Mouse (Mus musculus) liver, embryonic 15.5 days (tissue): ENCODE data around the gene Chd6. TPM values are rescaled to one million over a fixed set of nuclear protein-coding genes. Genes with fewer than 3 reads are reported as not detected.

Experiments used
- ATAC-seq: fragments of 200-750 bp; cut with Nextera tagmentation; 2 replicates; pipeline ENCODE4 v1.8.0; 2017; ENCODE audit warnings: moderate number of reproducible peaks, mild to moderate bottlenecking, moderate library complexity; ENCODE audit not compliant: insufficient read depth
- H3K27ac ChIP-seq: fragments of 300-500 bp; sonication (generic); replicated peaks from 2 replicates; pipeline ENCODE4 v1.5.1; 2015; ENCODE audit warnings: mild to moderate bottlenecking, inconsistent platforms
- H3K27me3 ChIP-seq: fragments of 300-500 bp; sonication (generic); 2 replicates; pipeline ENCODE4 v1.6.1; 2015; ENCODE audit warnings: mild to moderate bottlenecking, inconsistent platforms
- H3K36me3 ChIP-seq: fragments of 300-500 bp; sonication (generic); replicated peaks from 2 replicates; pipeline ENCODE4 v1.6.1; 2015; ENCODE audit warnings: moderate library complexity, mild to moderate bottlenecking, inconsistent platforms
- H3K4me1 ChIP-seq: fragments of 300-500 bp; sonication (generic); replicated peaks from 2 replicates; pipeline ENCODE4 v1.6.1; 2015; ENCODE audit warnings: inconsistent platforms
- H3K4me2 ChIP-seq: fragments of 300-500 bp; sonication (generic); 2 replicates; pipeline ENCODE4 v1.6.1; 2015; ENCODE audit warnings: moderate library complexity, mild to moderate bottlenecking, inconsistent platforms
- H3K4me3 ChIP-seq: fragments of 300-500 bp; sonication (generic); replicated peaks from 2 replicates; pipeline ENCODE4 v1.5.1; 2015; ENCODE audit warnings: mild to moderate bottlenecking, inconsistent platforms
- H3K9ac ChIP-seq: fragments of 300-500 bp; sonication (generic); 2 replicates; pipeline ENCODE4 v1.6.1; 2015; ENCODE audit warnings: moderate library complexity, mild to moderate bottlenecking, inconsistent platforms
- H3K9me3 ChIP-seq: fragments of 300-500 bp; sonication (generic); replicated peaks from 2 replicates; pipeline ENCODE4 v1.6.1; 2016; ENCODE audit warnings: inconsistent platforms
- WGBS: fragments of 180-500 bp; shearing (Covaris S2); methylation state at CpG from one replicate; pipeline ENCODE4 v1.1.7; 2015; ENCODE audit warnings: mixed read lengths; ENCODE audit not compliant: insufficient replicate concordance; 5-methylcytosine and 5-hydroxymethylcytosine counted together
- polyA plus RNA-seq: library from polyadenylated mRNA; unstranded; fragments of >200 nt; fragmentation: Nextera tagmentation; extraction: Ambion mirVana; gene quantifications from 2 replicates; pipeline ENCODE4 v1.2.1, GENCODE M21; 2015

Gene Chd6
- polyA plus RNA-seq, 1 experiment from 2014 or later = 3.5 TPM

- WGBS = 56% methylated on average over 7 of the region's 7 CpGs
- no peak for ATAC-seq
- no peaks in the 10 kb centered on the region for H3K4me1 ChIP-seq
These were observed 187.6 kb downstream of the Chd6 start for GRCm38 (mm10) chr2:160921285-160921684.

GRCm38 (mm10) chr2:160918930-160919215 is 190.0 kb downstream of the Chd6 start:
- Histone ChIP-seq H3K4me1 (no peaks in the 10 kb centered on the region), H3K4me2 (no peak overlapping the region), H3K4me3 (no peak overlapping the region), H3K27ac (no peak overlapping the region), H3K27me3 (peaks cover 19% of the 10 kb centered on the region; the same call in 1 of the 2 replicates), H3K36me3 (no peaks in the 10 kb centered on the region), H3K9ac (no peak overlapping the region), H3K9me3 (no peaks in the 10 kb centered on the region)
- 53% methylated on average over 2 of the region's 2 CpGs for WGBS
- no peak for ATAC-seq

More at GRCm38 (mm10) chr2:160921285-160921684, 187.6 kb downstream of the Chd6 start:
- Histone ChIP-seq H3K4me3 (no peak overlapping the region), H3K9ac (no peak overlapping the region), H3K36me3 (no peaks in the 10 kb centered on the region), H3K4me2 (no peak overlapping the region), H3K27ac (no peak overlapping the region), H3K9me3 (no peaks in the 10 kb centered on the region), H3K27me3 (peaks cover 4% of the 10 kb centered on the region; the same call in 1 of the 2 replicates)

- no peak overlapping the region for H3K27ac ChIP-seq
- H3K4me3 ChIP-seq = no peak overlapping the region
- H3K27me3 ChIP-seq = peaks cover 25% of the 10 kb centered on the region
- no peak overlapping the region for H3K9ac ChIP-seq
- no peaks in the 10 kb centered on the region for H3K4me1 ChIP-seq
- no peaks in the 10 kb centered on the region for H3K9me3 ChIP-seq
- no peak overlapping the region for H3K4me2 ChIP-seq
- H3K36me3 ChIP-seq = no peaks in the 10 kb centered on the region
- ATAC-seq = no peak
- 48% methylated on average over 8 of the region's 8 CpGs for WGBS
These were observed 190.5 kb downstream of the Chd6 start for GRCm38 (mm10) chr2:160918154-160918929.

DNA sequence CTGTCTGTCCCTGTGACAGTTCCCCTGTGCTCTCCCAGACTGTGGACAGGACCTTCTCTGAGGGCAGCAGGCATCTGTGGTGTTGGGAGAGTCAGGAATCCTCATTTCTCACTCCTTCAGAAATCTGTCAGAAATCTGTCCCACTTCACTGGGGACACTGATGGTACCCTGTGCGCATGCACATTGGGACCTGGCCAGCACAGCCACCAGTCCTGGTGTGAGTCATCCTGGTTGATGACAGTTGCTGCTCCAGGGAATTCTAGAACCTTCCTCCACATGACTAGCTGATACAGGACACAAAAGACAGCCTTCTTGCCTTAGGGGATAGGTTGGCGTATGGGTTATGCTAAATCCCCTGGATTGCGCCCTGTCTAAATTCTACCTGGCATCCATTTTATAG is 191.6 kb downstream of the Chd6 start:
- WGBS = 87% methylated on average over 3 of the region's 3 CpGs
- no peak overlapping the region for H3K9ac ChIP-seq
- no peaks in the 10 kb centered on the region for H3K36me3 ChIP-seq
- no peak overlapping the region for H3K27ac ChIP-seq
- H3K4me3 ChIP-seq = no peak overlapping the region
- no peaks in the 10 kb centered on the region for H3K9me3 ChIP-seq
- H3K27me3 ChIP-seq = peaks cover 35% of the 10 kb centered on the region
- H3K4me1 ChIP-seq = no peaks in the 10 kb centered on the region
- no peak for ATAC-seq
- H3K4me2 ChIP-seq = no peak overlapping the region

GRCm38 (mm10) chr2:160916714-160917113 is 192.2 kb downstream of the Chd6 start:
- Histone ChIP-seq H3K36me3 (no peaks in the 10 kb centered on the region), H3K27ac (no peak overlapping the region), H3K27me3 (peaks cover 38% of the 10 kb centered on the region), H3K9me3 (no peaks in the 10 kb centered on the region), H3K4me2 (no peak overlapping the region), H3K4me3 (no peak overlapping the region), H3K4me1 (no peaks in the 10 kb centered on the region), H3K9ac (no peak overlapping the region)
- 69% methylated on average over 8 of the region's 8 CpGs for WGBS
- no peak for ATAC-seq

- Histone ChIP-seq H3K27ac (no peak overlapping the region), H3K4me1 (no peaks in the 10 kb centered on the region), H3K9ac (no peak overlapping the region), H3K4me2 (no peak overlapping the region), H3K36me3 (no peaks in the 10 kb centered on the region), H3K4me3 (no peak overlapping the region), H3K9me3 (no peaks in the 10 kb centered on the region), H3K27me3 (peaks cover 44% of the 10 kb centered on the region)
- no peak for ATAC-seq
- WGBS = 62% methylated on average over 13 of the region's 13 CpGs
These were observed 192.9 kb downstream of the Chd6 start for GRCm38 (mm10) chr2:160915821-160916610.

DNA sequence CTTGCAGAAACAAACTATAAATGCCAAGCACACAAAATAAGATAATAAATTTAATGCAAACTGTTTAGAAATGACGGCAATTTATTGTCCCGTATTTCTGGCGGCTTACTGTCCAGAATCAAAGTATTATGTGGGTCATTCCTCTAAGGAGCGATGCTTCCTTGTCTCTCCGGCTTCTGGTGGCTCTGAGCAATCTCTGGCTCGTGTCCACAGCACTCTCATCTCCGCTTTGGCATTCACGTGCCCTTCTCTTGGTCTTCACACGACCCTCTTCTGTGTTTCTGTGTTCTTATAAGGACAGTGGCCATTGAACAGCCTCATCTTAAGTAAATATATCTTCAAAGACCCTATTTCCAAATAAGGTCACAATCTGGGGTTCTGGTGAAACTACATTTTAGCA is 194.2 kb downstream of the Chd6 start:
- peaks cover 58% of the 10 kb centered on the region for H3K27me3 ChIP-seq
- no peak overlapping the region for H3K4me3 ChIP-seq
- H3K4me1 ChIP-seq = no peaks in the 10 kb centered on the region
- 62% methylated on average over 9 of the region's 9 CpGs for WGBS
- no peak overlapping the region for H3K9ac ChIP-seq
- no peaks in the 10 kb centered on the region for H3K9me3 ChIP-seq
- H3K27ac ChIP-seq = no peak overlapping the region
- ATAC-seq = no peak
- no peak overlapping the region for H3K4me2 ChIP-seq
- no peaks in the 10 kb centered on the region for H3K36me3 ChIP-seq

DNA sequence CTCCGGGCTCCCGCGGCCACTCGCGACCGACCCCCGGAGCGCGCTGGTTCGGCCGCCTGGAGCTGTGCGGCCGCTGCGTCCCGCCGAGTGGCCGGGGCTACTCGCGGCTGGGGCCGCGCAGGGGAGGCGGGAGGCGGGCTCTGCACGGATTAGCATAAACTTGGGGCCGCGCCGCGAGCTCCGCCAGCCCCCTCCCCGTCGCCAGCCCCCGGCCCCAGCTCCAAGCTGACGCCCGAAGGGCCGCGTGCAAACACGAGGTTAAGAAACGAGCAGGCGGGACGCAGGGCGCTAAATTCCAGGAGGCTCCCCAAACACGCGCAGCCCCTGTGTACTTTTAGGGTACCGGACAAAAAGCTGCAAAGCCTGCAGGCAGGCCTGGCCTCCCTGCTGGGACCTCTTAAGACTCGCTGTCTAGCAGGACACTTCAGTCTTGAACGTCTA is 196.6 kb downstream of the Chd6 start, which contains the start of gene Emilin3:
Emilin3 (minus strand) TSS at position 98 of the 441 bp plus-strand sequence.
- H3K36me3 ChIP-seq = no peaks in the 10 kb centered on the region
- 2% methylated on average over 46 of the region's 46 CpGs for WGBS
- no peak within 1 kb of the TSS for H3K27ac ChIP-seq
- peak within 1 kb of the TSS; percentile 55 for H3K4me2 ChIP-seq
- no peak for ATAC-seq
- no peaks in the 10 kb centered on the region for H3K4me1 ChIP-seq
- H3K9ac ChIP-seq = no peak within 1 kb of the TSS
- H3K9me3 ChIP-seq = no peaks in the 10 kb centered on the region
- peaks cover 64% of the 10 kb centered on the region for H3K27me3 ChIP-seq
- H3K4me3 ChIP-seq = peak within 1 kb of the TSS; percentile 32

DNA sequence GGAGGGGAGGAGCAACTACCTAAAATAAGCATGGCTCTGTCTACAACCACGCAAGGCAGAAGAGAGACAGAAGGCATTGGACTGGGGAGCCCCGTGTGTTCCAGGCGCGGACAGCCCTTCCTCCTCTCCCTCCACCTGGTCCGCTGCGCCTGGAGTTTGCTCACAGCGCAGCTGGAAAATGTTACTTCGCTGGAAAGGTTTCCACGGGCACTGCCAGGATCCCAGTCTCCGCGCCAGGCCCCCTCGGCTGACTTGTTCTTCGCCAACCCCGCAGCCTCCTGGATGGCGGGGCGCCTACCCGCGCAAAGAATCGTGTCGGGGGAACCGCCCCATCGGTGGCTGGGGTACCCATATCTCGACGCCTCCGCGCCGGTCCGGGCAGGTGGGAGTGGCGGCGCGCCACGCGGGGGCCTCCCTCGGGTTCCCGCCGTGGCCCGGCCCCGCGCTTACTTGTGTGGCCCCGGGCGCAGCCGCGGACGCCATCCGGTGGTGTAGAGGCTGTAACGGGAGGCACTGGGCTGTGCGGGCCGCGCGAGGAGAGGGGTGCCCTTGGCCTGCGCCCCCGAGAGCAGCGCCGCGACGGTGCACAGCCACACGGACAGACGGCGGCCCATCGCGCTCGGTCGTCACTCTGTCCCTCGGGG is 197.2 kb downstream of the Chd6 start:
- no peak for ATAC-seq
- 4% methylated on average over 62 of the region's 64 CpGs for WGBS
- Histone ChIP-seq H3K27me3 (peaks cover 64% of the 10 kb centered on the region), H3K27ac (no peak overlapping the region), H3K4me1 (no peaks in the 10 kb centered on the region), H3K4me3 (peak overlapping the region; percentile 32), H3K9me3 (no peaks in the 10 kb centered on the region), H3K4me2 (peak overlapping the region; percentile 55), H3K36me3 (no peaks in the 10 kb centered on the region), H3K9ac (no peak overlapping the region)

DNA sequence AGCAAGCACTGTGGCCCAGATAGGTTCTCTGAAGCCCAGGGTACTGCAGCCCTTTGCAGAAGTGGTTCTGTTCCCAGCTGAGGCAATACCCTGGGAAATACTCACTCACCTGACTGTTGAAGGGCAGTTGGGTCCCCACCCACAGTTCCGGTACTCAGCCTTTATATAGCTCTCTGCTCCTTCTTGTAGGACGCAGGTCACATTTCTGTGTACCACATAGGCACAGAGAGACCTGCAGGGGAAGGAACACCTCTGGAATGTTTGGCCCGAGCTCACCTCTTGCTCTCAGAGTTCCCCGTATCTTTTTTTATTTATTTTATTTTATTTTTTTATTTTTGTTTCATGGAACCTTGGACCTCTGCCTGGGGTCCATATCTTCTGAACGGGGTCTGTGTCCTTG is 198.2 kb downstream of the Chd6 start:
- H3K4me2 ChIP-seq = no peak overlapping the region

DNA sequence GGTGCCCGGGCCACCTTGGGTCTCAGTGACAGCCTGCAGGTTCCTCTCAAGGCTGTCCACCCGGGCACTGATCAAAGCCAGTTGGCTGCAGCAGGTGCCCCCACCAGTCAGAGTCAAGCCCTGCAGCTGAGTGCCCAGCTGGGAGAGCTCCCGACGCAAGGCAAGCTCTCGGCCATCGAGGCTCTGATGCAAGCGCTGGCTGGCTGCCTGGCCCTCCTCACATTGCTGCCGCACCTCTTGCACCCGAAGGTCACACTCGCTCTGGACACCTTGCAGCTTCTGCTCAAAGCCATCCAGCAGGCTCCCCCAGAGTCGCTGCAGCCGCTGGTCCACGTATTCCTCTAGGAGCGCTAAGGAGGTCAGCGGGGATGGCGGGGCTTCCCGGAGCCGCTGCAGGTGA is 200.3 kb downstream of the Chd6 start:
- WGBS = 51% methylated on average over 18 of the region's 18 CpGs
- Histone ChIP-seq H3K27ac (no peak overlapping the region), H3K9ac (no peak overlapping the region)

More for the DNA sequence above, 198.2 kb downstream of the Chd6 start:
- Histone ChIP-seq H3K9ac (no peak overlapping the region), H3K4me1 (no peaks in the 10 kb centered on the region), H3K36me3 (no peaks in the 10 kb centered on the region), H3K4me3 (no peak overlapping the region), H3K27ac (no peak overlapping the region), H3K9me3 (no peaks in the 10 kb centered on the region), H3K27me3 (peaks cover 64% of the 10 kb centered on the region)
- ATAC-seq = no peak
- WGBS = 51% methylated on average over 5 of the region's 5 CpGs

More for the DNA sequence above, 200.3 kb downstream of the Chd6 start:
- H3K9me3 ChIP-seq = no peaks in the 10 kb centered on the region
- no peak for ATAC-seq
- H3K27me3 ChIP-seq = peaks cover 46% of the 10 kb centered on the region
- H3K36me3 ChIP-seq = no peaks in the 10 kb centered on the region
- H3K4me3 ChIP-seq = no peak overlapping the region
- no peaks in the 10 kb centered on the region for H3K4me1 ChIP-seq
- no peak overlapping the region for H3K4me2 ChIP-seq
